Mouse (Mus musculus) gastrocnemius, postnatal 14 days (tissue): ENCODE data around the gene Slc7a15. TPM values are rescaled to one million over a fixed set of nuclear protein-coding genes. Genes with fewer than 3 reads are reported as not detected.
"Not testable (repeated sequence)": the region's sequence is repeated elsewhere in the genome, so short reads cannot be mapped to it uniquely, and the experiment has no call there.

Source experiments
- DNase-seq: peaks from one replicate; pipeline ENCODE4 v3.0.0; 2021; ENCODE audit warnings: mixed read lengths
- intact Hi-C: fragments of 180-260 bp; cut with DNase I; formaldehyde crosslinking; loops from one replicate; pipeline ENCODE4 v1.15.1; 2025; ENCODE audit warnings: low total_unique reads
- long read RNA-seq, 2 experiments: library from polyadenylated mRNA; stranded (forward); transcript quantifications; one replicate each; pipeline ENCODE4 v2.0.0; 2021
- total RNA-seq, 2 experiments: library from RNA; stranded (reverse); gene quantifications; 2 replicates each; pipeline ENCODE4 v1.2.3; 2021

Slc7a15 gene
- total RNA-seq, result not detected
- long read RNA-seq, experiment 1, result 0 reads
- long read RNA-seq, experiment 2, result 0 reads

DNA sequence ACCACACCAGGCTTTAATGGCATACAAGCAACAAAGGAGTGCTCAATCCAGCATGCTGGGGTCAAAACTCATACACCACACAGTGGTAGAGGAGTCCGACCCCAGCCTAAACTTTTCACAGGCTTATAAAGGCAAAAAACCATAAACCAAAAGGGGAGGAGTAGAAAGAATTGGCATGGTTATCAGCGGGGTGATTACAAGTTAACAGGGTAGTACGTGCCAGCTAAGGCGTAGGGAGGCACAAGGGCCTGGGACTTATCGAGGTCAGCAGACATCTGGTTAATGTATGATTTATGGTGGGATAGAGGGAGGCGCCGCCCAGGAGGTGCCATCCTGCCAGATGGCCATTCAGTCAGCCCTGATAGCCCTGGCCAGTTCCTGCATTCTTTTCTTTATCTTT is at the start of gene Slc7a15:
TSS of gene Slc7a15 (minus strand) at position 101 of the 400 bp plus-strand sequence.
- DNase-seq, intact Hi-C loops: not testable (repeated sequence)

DNA sequence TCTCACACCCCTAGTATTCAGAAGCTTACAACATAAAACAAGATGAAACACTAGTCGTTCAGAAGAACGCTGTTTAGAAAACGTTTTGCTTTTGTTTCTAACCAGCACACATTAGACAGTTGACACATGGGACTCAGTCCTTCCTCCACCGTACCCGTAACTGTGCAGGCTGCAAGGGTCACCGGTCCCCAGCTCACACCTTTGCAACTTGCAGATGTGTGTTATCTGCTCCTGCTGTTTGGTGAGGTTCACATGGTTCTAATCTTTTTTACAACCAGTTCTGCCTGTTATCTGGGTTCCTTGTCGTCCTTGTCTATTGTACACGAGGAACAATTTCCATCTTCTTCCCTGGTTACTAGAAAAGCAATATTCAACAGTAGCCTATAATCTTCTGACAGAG is 49.3 kb upstream of the Slc7a15 start:
- intact Hi-C loops, DNase-seq: not testable (repeated sequence)

DNA sequence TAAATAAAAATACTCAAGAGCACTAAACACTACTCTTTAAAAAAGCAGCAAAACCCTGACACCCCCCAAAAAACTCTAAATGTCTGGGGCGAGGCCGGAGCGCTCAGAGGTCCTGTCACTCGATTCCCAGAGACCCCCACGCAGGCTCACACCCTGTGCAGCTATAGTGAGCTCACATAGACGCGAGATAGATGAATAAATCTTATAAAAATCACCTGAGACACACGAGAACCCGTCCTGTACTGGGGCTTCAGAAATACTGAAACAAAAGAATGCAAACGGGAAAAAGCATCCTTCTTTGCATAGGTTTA is 42.5 kb upstream of the Slc7a15 start:
- no peak for DNase-seq
- intact Hi-C loops, result no loop called here

DNA sequence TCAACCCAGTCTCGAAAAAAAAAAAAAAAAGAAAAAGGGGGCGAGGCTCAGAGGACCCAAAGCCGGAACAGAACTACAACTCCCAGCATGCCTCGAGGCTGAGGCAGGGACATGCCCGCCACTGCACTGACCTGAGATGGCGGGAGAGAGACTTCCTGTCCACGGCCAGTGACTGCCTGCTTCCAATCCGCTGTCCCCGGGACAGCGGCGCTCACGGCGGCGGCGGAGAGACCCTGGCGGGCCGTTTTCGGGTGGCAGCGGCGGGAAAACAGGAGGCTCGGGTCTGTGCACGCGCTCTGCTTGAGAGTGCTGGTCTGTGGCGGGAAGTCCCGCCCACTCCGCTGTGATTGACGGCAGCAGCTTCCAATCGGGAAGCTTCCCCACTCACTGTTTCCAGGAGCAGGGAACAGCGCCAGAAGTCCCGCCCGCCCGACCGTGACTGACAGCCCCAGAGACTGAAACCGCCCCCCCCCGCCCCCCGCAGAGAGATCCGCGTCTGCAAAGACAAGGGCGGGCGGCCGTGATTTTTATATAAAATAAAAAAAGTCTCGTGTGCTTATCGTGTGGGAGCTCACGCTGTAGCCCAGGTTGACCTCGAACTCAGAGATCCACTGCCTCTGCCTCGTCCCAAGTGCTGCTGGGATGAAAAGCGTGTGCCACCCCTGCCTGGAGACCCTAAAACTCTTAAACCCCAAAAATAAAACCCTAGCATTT is 42.0 kb upstream of the Slc7a15 start:
- intact Hi-C loops, result no loop called here
- DNase-seq, result peak; percentile 98

DNA sequence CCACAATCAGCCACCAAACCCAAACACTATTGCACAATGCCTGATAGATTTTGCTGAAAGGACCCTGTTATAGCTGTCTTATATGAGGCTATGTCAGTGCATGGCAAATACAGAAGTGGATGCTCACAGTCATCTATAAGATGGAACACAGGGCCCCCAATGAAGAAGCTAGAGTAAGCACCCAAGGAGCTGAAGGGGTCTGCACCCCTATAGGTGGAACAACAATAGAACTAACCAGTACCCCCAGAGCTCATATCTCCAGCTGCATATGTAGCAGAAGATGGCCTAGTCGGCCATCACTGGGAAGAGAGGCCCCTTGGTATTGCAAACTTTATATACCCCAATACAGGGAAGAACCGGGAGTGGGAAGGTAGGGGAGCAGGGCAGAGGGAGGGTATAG is 41.3 kb upstream of the Slc7a15 start:
- DNase-seq, intact Hi-C loops: not testable (repeated sequence)

DNA sequence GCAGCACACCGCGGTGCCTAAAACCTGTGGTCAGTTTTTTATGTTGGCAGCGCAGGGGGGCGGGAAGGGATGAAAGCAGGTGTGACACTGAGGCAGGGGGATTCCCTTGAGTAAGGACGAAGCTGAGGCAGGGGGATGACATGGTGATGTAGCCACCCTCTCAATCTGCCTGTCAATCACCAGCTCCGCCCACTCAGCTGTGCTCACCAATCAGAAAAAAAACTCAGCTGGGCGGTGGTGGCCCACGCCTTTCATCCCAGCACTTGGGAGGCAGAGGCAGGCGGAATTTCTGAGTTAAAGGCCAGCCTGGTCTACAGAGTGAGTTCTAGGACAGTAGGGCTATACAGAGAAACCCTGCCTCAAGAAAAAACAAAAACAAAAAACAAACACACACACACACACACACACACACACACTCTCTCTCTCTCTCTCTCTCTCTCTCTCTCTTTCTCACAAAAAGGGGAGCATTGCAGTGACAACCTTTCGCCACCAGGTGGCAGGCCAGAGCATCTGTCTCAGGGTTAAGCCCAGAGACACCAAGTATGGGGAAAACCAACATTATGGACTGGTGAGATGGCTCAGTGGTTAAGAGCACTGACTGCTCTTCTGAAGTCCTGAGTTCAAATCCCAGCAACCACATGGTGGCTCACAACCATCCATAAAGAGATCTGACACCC is 39.7 kb upstream of the Slc7a15 start:
- intact Hi-C loops, result not testable (repeated sequence)
- DNase-seq, result peak; percentile 71

DNA sequence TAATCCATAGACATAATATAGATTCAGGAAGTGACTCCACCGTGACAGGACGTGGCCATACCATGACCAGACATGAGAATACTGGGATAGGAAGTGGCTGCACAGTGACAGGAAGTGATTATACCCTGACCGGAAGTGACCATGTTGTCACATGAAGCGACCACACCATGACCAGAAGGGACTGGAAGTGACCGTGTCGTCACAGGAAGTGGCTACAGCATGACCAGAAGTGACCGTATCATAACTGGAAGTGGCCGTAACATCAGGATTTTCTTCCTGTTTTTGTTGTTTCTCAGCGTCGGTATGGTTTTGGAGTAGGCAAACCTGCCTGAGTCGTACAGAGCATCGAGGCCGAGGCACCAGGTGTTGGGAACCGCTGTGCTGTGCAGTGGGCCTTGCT is 38.1 kb upstream of the Slc7a15 start:
- intact Hi-C loops, result no loop called here
- DNase-seq, result no peak

DNA sequence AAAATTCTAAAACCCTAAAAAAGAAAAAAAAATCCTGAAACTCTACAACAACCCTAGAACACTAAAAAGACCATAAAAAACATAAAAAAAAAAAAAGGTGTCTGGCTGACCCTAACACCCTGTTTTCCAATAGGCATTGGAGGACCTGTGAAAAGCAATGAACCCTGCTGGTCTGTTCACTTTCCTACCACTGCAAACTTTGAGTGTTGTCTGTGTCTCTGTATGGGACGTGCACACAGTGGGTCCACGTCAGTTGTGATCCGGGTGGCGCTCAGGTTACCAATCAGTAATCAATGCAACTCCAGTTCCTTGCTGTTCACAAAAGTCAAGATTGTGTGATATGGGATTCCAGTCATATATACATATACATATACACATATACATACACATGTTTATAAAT is 36.7 kb upstream of the Slc7a15 start:
- intact Hi-C loops, result no loop called here
- no peak for DNase-seq

DNA sequence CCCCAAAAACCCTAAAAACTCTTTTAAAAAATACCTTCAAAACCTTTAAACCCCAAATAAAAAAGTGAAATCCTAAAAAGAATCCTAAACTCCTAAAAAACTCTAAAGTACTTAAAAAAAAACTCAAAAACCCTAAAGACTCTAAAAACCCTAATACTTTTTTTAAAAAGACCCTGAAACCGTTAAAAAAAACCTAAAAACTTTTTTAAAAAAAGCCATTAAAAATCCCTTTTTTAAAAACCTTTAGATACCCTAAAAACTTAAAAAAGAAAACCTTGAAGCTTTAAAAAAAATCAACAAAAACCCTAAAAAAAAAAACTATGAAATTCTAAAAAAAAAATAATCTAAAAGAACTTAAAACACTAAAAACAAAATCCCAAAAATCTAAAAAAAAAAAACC is 35.4 kb upstream of the Slc7a15 start:
- DNase-seq, result no peak
- intact Hi-C loops, result no loop called here

DNA sequence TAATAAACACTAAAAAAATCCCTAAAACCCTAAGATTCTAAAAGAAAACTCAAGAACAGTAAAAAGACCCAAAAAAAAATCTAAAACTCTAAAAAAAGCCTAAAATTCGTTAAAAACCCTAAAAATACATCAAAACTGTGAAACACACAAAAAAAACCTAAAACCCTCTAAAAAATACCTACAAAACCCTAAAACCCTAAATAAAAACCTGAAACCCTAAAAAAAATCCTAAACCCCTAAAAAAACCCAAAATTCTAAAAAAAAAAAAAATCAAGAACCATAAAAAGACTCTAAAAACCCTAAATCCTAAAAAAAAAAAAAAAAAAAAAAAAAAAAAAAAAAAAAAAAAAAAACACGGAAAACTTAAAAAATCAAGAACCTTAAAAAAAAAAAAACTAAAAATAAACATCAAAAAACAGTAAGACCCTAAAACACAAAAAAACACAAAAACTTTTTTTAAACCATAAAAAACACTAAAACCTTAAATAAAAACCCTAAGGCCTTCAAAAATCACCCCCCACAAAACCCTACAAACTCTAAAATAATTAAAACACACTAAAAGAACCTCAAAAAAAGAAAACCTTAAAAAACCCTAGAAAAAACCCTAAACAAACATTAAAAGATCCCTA is 34.0 kb upstream of the Slc7a15 start:
- no peak for DNase-seq
- intact Hi-C loops, result no loop called here

DNA sequence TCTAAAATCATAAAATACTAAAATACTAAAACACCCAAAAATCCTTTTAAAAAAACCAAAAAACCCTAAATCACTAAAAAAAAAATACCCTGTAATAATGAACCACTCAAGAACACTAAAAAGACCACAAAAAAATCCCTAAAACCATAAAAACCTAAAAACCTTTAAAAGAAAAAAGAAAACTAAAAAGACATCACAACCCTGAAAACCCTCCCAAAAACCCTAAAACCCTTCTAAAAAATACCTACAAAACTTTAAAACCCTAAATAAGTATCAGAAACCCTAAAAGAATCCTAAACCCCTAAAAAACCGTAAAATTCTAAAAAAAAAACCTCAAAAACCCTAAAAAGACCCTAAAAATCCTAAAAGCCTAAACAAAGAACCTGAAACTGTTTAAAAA is 32.8 kb upstream of the Slc7a15 start:
- DNase-seq, result no peak
- intact Hi-C loops, result no loop called here

DNA sequence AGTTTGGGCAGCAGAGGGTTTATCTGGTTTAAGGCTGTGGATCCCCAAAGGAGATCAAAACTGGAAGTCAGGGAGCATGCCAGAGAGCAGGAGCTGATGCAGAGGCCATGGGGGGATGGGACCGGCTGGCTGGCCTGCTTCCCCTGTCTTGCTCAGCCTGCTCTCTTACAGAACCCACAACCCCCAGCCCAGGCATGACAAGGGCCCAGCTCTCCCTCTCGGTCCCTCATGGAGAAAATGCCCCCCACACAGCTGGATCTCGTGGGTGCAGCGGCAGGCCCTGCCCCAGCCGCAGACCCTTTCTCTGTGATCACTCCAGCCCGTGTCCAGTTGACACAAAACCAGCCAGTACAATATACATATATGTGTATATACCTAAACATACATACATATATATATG is 30.7 kb upstream of the Slc7a15 start:
- DNase-seq, result no peak
- intact Hi-C loops, result no loop called here

DNA sequence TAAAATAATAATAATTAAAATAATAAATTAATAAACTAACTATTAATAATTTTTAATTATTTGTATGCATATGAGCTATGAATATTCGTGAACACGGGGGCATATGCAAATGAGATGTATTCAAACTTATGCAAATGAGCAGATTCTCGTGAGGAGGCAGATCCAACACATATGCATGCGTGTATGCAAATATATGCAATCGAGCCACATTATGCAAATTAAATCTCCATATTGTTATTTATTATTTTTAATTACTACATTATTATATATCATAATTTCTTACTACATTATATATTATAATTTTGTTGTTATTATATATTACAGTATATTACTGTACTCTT is 21.8 kb upstream of the Slc7a15 start:
- no peak for DNase-seq
- intact Hi-C loops, result no loop called here

DNA sequence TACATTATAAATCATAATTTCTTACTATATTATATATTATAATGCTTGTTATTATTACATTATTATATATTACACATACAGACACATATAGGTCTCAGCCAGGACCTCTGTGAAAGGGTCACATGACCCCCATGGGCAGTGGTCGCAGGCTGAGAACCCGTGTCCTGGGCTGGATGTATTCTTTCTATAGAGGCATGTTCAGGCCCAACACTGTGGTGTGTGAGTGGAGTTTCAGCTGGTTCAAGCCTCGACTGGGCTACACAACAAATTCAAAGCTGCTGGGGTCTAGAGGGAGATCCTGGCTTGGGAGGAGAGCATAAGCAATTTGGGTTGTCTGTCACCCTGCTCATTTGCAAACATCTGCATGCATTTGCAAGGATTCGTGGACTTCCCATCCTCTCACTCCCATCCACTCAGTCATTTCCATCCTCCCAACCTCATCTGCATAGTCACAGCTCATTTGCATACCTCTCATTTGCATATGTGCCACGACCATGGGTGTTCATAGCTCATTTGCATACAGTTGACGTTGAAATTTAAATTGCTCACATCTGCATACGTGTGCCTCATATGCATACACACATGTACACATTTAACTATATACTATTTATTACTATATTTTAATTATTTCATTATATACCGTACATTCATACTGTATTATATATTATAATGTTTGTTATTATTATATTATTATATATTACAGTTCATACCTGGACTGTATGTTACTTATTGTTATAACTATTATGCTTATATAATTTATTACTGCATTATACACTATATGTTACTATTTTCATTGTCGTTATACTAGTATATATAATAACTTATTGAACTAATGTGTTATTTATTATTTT is 21.2 kb upstream of the Slc7a15 start:
- DNase-seq, result no peak
- intact Hi-C loops, result no loop called here

DNA sequence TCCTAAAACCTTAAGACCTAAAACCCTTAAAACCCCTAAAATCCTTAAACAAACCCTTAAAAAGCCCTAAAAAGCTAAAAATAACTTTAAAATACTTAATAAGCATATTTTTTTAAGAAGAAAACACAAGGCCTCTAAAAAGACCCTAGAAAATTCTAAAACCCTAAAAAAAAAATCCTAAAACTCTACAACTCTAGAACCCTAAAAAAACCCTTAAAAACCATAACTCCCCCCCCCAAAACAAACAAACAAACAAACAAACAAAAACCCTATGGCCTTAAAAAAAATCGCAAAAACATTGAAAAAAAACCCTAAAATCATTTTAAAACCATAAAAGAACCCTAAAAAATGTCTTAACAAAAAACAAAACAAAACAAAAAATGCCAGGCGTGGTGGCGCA is 19.4 kb upstream of the Slc7a15 start:
- DNase-seq, result no peak
- intact Hi-C loops, result no loop called here

DNA sequence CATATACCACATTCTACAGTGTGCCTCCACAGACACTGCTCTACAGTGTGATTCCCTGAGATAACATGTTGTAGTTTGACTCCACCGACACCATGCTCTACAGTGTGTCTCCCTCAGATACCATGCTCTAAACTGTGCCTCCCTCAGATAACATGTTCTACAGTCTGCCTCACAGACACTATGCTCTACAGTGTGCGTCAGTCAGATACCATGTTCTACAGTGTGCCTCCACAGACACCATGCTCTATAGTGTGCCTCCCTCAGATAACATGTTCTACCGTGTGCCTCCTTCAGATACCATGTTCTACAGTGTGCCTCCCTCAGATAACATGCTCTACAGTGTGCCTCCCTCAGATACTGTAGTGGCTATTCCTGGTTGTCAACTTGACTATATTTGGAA is 10.2 kb upstream of the Slc7a15 start:
- intact Hi-C loops, result no loop called here
- DNase-seq, result no peak

DNA sequence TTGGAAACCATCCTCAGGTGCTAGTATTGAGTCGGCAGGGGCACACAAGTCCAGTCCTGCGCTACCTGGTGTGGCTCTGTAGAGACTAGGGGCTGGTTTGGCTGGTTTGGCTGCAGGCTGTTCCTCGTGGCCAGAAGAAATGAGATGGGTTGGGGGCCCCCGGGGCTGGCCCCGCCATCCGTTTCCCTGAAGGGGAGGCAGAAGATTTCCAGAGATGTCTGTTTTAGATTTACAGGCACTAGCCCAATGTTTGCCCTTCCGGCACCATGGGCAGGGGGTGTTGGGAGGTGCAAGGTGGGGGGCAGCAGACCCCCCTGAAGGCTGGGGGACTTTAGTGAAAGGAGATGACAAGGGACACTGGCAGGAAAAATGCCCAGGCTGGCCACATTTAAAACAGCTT is 3.3 kb downstream of the Slc7a15 start:
- intact Hi-C loops, result no loop called here
- no peak for DNase-seq

DNA sequence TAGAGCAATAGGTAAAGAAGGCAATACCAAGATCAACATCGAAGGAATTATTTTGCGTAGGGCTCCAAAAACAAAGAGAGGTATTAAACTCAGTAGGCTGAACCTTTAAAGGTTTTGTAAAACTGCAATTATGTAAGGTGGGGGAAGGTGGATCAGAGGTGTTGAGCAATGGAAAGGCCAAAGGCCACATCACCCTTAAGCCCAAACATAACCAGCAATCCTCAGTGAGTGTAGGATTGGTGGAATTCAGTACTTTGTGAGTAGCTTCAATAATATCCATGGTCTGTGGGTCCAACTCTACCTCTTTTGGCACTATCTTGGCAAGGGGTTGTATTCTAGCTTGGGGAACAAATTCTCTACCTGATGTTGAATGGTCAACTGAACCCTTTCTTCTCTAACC is 7.5 kb downstream of the Slc7a15 start:
- intact Hi-C loops, DNase-seq: not testable (repeated sequence)

DNA sequence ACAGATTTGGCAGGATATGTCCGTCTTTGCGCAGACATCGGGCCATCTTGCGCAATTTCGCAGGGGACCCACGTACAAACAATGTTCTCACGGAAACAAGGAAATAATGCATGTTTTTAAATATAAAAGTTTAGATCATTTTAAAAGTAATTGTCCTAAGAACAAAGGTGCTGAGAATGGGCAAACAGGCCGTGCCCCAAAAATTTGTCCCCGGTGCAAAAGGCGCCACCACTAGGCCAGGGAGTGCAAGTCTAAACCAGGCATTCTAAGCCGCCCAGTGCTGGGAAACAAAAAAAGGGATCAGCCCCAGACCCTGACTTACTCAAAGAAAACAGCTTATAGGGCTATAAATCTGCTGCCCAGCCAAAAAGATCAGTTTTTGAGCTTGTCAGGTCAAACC is 25.5 kb downstream of the Slc7a15 start:
- intact Hi-C loops, result no loop called here
- no peak for DNase-seq

DNA sequence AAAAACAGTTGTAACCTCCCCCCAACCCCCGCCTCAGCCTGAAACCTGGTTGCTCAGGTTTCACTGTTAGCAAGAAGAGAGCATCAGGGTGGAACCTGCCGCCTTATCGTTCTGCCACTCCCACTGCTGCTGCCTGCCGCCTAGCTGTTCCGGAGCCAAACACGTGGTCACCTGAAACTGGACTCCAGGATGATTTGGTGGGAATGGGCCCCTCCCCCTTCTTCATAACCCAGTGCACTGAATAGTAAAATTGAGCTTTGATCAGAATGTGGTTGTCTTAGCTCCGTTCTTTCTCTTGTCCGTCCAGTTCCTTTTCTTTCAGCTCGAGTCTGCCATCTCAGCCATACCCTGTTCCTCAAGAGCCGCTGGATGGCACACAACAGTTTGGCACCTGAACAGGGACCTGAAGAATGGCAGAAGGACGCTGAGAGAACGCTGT is 26.9 kb downstream of the Slc7a15 start:
- DNase-seq, intact Hi-C loops: not testable (repeated sequence)
